Mouse (Mus musculus): ENCODE measurements around the gene Spg7.

Gene Spg7

GRCm38 (mm10) chr8:123134149-123134713 lies 71.5 kb downstream of the Spg7 start:
- WGBS, result 85% methylated on average over 11 of the region's 11 CpGs

GRCm38 (mm10) chr8:123135406-123135805 lies 72.7 kb downstream of the Spg7 start:
- WGBS, result 26% methylated on average over 7 of the region's 7 CpGs

GRCm38 (mm10) chr8:123135806-123136205 lies 73.1 kb downstream of the Spg7 start:
- 55% methylated on average over 9 of the region's 9 CpGs for WGBS

- 93% methylated on average over 9 of the region's 9 CpGs for WGBS
Measured at GRCm38 (mm10) chr8:123136287-123136686, 73.5 kb downstream of the Spg7 start.

- WGBS, result 18% methylated on average over 2 of the region's 2 CpGs
Measured at GRCm38 (mm10) chr8:123137645-123138077, 74.9 kb downstream of the Spg7 start.

GRCm38 (mm10) chr8:123138741-123139140 lies 76.0 kb downstream of the Spg7 start:
- WGBS, result 74% methylated on average over 4 of the region's 4 CpGs

- WGBS, result 42% methylated on average over 14 of the region's 14 CpGs
Measured at GRCm38 (mm10) chr8:123141741-123142462, 79.2 kb downstream of the Spg7 start.

GRCm38 (mm10) chr8:123145279-123145678 lies 82.5 kb downstream of the Spg7 start:
- 68% methylated on average over 6 of the region's 6 CpGs for WGBS

- WGBS, result 54% methylated on average over 7 of the region's 7 CpGs
Measured at GRCm38 (mm10) chr8:123146390-123146789, 83.6 kb downstream of the Spg7 start.
